Mouse (Mus musculus): ENCODE measurements around the gene Iqcf3.
A peak's percentile ranks its signal among the peaks of the same experiment; 100 is the strongest.
"Not testable (repeated sequence)": the region's sequence is repeated elsewhere in the genome, so short reads cannot be mapped to it uniquely, and the experiment has no call there.

Iqcf3 gene

GRCm38 (mm10) chr9:106509356-106509755, 52.1 kb downstream of the Iqcf3 start:
- no peak for DNase-seq (ENCODE audit: low read depth)

GRCm38 (mm10) chr9:106504246-106504645, 57.2 kb downstream of the Iqcf3 start:
- DNase-seq (ENCODE audit: low read depth) = no peak

- no peak for DNase-seq (ENCODE audit: low read depth)
These were observed 59.6 kb downstream of the Iqcf3 start for GRCm38 (mm10) chr9:106501846-106502245.

GRCm38 (mm10) chr9:106499667-106500066, 61.8 kb downstream of the Iqcf3 start, which contains the start of gene Iqcf1:
Iqcf1 (plus strand) TSS chr9:106499967.
- peak; percentile 8 for DNase-seq (ENCODE audit: low read depth)

- not testable (repeated sequence) for DNase-seq (ENCODE audit: low read depth)
These were observed 73.8 kb downstream of the Iqcf3 start for GRCm38 (mm10) chr9:106487602-106488001.

DNA sequence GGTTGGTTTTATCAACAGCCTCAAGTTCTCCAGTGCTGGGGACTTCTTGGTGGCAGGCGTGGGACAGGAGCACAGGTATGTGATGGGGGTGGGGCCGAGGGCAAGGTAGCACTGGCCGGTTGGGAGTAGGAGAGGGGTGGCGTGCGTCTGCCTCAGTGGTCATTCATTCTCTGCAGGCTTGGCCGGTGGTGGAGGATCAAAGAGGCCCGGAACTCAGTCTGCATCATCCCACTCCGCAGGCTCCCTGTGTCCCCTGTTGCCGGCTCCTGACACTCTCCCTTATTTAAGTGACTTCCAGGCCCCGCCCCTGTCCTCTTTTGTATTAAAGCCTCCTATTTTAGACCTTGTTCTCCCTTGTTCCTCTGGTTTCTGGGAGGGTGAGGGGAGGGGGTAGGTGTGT, 76.4 kb downstream of the Iqcf3 start:
- no peak for DNase-seq (ENCODE audit: low read depth)

DNA sequence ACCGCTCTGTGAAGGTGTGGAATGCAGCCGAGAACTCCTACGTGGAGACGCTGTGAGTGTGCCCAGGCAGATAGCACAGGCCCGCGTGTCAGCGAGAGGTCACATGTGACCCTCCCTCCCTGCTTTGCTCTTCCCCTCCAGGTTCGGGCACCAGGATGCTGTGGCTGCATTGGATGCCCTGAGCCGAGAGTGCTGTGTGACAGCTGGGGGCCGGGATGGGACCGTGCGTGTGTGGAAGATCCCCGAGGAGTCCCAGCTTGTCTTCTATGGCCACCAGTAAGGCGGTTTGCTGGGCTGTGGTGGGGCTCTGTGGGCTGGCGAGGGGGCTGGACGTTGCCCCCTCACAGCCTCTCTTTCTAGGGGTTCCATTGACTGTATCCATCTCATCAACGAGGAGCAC, 77.8 kb downstream of the Iqcf3 start:
- no peak for DNase-seq (ENCODE audit: low read depth)

- no peak for DNase-seq (ENCODE audit: low read depth)
These were observed 78.3 kb downstream of the Iqcf3 start for GRCm38 (mm10) chr9:106483136-106483535.

DNA sequence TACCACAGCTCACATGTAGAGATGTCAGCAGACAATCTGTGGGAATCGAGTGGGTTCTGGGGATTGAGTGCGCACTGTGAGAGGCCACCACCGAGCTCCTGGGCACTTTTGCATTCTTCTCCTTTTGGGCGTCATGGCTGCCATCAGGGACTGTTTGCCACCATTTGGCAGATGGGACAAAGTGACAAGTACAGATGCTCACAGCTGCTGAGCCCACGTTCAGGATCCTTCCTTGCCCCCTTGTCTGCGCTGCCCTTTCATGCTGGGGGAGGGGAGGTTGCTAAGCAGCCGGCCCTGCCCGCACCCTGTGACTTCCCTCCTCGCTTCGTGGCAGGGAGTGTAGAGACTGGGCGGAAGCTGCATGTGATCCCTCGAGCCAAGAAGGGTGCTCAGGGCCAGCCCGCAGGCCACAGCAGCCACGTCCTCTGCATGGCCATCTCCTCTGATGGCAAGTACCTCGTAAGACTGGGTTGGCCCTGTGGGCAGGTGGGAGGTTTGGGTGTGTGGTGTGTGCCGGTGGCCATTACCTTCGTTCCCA, 78.8 kb downstream of the Iqcf3 start:
- no peak for DNase-seq (ENCODE audit: low read depth)

- DNase-seq (ENCODE audit: low read depth) = no peak
These were observed 79.8 kb downstream of the Iqcf3 start for GRCm38 (mm10) chr9:106481676-106482075.

DNA sequence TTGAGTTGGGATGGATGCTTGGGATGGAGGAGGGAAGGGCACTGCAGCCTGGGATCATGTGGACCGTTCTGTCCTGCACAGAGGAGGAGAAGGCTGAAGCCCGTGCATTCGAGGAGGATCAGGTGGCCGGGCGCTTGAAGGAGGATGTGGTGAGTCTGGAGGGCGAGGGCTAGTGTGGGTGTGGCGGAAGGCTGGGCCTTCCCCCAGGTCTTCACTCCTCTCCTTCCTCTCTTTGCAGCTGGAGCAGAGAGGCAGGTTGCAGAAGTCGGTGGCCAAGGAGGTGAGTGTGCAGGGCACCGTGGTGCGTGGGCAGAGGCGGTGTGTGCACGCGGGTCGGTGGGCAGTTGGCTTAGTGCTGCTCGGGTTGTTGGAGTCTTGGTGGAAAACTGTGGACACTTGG, 80.4 kb downstream of the Iqcf3 start:
- DNase-seq (ENCODE audit: low read depth) = peak; percentile 50

DNA sequence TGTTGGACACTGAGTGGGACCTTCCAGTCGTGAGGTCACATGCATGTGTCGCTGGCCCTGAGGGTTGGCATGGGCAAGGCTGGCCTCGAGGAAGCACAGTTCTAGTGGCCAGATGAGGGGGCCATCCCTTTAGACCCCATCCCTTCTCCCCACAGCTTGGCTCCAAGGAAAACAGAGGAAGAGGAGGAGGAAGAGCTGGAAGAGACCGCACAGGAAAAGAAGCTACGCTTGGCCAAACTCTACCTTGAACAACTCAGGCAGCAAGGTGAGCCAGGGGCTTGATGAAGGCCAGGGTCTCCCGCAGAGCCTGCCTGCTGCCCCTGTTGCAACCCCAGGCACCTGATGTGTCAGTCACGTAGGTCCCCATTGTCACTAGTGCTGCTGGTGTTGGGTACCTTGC, 80.9 kb downstream of the Iqcf3 start:
- DNase-seq (ENCODE audit: low read depth) = no peak

DNA sequence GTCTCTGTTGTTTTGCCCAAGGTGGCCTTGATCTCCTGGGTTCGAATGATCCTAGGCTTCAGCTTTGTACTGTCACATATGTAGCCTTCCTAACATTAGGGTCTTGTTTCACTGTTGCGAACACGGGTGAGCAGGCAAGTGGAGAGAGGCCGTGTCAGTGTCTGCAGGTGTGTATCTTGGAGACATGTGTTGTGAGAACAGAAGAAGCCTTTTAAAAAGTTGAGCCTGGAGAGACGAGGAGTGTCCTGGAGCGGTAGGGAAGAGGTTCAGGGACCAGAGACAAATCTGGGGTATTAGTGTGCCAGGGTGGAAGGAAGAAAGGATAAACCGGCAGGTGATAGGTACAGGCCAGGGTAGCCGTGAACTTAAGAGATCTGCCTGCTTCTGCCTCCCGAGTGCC, 83.3 kb downstream of the Iqcf3 start:
- no peak for DNase-seq (ENCODE audit: low read depth)

GRCm38 (mm10) chr9:106477649-106478048, 83.8 kb downstream of the Iqcf3 start:
- DNase-seq (ENCODE audit: low read depth) = peak; percentile 18

DNA sequence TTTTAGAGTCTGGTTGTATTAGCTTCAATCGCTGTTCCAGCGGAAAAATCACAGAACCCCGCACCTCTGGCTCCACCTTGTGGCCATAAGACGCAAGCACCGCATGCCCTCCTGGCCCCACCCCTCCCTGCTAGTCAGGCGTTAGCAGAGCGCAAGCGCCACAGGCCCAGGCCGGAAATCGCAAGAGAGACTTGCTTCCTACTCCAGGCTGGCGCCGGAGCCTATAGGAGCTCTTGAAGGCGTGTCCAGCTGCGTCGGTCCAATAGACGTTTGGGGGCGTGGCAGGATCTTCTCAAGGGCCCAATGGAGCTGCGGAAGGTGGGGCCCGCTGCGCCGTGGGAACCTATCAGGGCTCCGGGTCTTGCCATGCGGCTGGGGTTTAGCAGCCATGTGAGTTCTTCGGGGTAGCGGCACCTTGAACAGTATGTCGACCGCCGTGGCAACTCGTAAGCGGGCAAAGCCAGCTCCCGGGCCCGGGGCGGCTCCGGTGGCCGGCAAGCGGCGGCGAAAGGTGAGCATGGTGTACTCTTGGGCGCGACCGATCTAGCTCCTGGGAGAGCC, 84.4 kb downstream of the Iqcf3 start, which contains the start of gene Parp3:
TSS of gene Parp3 (minus strand) at position 26 of the 561 bp plus-strand sequence.
- DNase-seq (ENCODE audit: low read depth) = peak; percentile 100

DNA sequence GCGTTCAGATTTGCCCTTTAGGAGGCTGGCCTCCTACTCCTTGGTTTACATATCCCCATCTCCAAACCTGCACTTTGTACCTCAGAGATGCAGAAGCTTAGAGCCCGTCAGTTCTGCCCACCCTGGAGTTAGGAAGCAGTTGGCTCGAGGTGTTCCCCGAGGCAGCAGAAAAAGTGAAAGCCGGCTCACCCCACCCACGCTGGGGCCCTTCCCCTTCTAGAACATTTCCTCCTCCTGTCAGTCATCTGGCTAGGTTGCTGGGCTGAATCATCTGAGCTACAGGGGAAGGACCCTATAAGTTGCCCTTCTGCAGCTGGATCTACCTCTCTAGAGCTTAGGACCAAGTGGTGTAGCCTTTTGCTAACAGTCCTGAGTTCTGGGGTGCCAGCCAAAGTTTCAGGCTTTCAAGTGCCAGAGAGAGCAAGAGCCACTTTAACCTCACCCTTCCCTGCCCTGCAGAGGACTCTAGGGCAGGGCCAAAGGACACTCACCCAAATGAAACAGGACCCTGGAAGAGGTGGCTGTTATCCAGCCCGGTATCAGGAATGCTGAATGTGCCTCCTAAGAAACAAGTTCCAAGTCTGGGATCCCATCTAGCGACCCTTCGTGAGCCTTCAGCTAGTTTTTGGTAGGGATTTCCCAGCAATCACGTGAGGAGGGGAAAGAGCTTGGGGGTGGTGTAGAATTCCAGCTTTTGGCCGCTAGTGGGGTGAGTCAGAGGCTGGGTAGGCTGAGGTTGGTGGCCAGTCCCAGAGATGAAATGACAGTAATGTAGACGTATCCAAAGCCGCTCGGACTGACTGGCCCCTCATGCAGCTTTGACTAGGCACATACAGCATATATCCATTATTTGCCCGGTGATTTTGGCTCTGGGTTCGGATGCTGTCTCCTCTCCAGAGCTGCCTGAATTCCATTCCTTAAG, 85.2 kb downstream of the Iqcf3 start:
- peak; percentile 83 for DNase-seq (ENCODE audit: low read depth)

DNA sequence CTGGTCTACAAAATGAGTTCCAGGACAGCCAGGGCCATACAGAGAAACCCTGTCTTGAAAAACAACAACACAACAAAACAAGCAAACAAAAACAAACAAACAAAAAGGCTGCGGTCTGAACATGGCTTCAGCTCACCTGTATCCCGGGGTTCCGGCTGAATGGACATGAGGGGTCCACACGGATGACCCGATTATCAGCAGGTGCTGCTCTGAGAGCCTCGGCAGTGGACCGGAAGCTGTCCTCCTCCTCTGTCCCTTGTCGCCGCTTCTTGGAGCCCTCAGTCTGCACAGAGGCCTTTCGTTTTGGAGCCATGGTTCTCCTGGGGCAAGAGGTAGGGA, 85.8 kb downstream of the Iqcf3 start, which contains the start of gene Rrp9:
TSS of gene Rrp9 (plus strand) at position 301 of the 339 bp plus-strand sequence.
- no peak for DNase-seq (ENCODE audit: low read depth)

GRCm38 (mm10) chr9:106475046-106475445, 86.4 kb downstream of the Iqcf3 start:
- peak; percentile 50 for DNase-seq (ENCODE audit: low read depth)

GRCm38 (mm10) chr9:106474456-106474855, 87.0 kb downstream of the Iqcf3 start:
- DNase-seq (ENCODE audit: low read depth) = peak; percentile 91

DNA sequence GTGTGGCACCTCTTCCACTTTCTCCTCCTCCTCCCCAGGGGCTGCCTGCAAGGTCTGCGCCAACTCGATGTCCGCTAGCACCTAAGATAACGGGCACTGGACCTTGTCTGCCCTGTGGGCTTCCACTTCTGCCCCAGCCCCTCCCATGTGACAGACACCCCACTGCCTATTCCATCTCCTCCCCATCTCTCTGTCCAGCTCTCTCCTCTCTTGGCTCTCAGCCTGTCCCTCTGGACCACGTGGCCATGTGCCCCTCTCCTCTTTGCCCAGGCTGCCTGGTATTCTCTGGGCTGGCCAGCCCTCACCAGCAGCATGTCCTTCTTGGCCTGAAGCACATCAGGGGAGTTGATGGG, 87.7 kb downstream of the Iqcf3 start:
- DNase-seq (ENCODE audit: low read depth) = no peak

DNA sequence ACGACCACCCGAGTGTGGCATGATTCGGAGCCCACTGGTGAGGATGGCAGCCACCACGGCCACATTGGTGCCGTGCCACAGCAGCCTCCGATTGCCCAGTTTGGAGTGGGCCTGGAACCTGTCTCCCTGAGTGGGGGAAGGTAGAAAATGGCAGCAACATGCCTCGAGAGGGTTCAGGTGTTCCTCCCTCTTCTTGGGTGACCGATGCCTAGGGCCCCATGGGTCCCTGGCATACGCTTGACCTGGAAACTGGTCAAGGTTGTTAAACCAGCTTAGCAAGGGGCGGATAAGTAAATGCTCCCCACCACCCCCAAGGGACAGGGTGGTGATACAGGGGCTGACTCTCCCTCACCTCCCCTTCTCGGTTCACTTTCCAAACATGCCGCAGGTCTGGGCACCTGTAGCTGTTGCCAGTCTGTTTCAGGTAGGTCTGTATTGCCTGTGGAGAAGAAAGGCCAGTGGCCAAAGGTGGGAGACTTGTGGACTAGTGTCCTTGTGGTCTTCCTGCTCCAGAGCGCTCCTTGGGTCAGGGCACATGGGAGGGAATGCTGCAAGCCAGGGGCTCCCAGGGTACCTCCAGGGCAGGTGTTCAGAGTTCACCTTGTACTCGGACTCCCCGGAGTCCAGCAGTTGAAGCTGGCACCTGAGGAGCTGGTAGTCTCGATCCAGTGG, 88.2 kb downstream of the Iqcf3 start:
- DNase-seq (ENCODE audit: low read depth) = no peak

- DNase-seq (ENCODE audit: low read depth) = no peak
These were observed 89.1 kb downstream of the Iqcf3 start for GRCm38 (mm10) chr9:106472321-106472720.

- DNase-seq (ENCODE audit: low read depth) = no peak
These were observed 89.5 kb downstream of the Iqcf3 start for GRCm38 (mm10) chr9:106471892-106472291.

All from 416B (cell line).